Mouse (Mus musculus) macrophage (primary cell): ENCODE data around the gene Plpp7. TPM values are rescaled to one million over a fixed set of nuclear protein-coding genes. Genes with fewer than 3 reads are reported as not detected.

Experiments
- H3K27ac ChIP-seq: fragments of 350-480 bp; formaldehyde crosslinking; 2 replicates; pipeline ENCODE4 v1.9.0; 2021
- H3K36me3 ChIP-seq: fragments of 350-480 bp; formaldehyde crosslinking; 2 replicates; pipeline ENCODE4 v1.9.0; 2021; ENCODE audit errors: inconsistent target
- H3K4me3 ChIP-seq: fragments of 350-480 bp; formaldehyde crosslinking; 2 replicates; pipeline ENCODE4 v1.9.0; 2021; ENCODE audit errors: inconsistent target
- H3K79me2 ChIP-seq: fragments of 350-480 bp; formaldehyde crosslinking; 2 replicates; pipeline ENCODE4 v1.9.0; 2021; ENCODE audit errors: inconsistent target
- WGBS: methylation state at CpG from one replicate; pipeline ENCODE4 v1.1.7; 2026; ENCODE audit warnings: inconsistent platforms; ENCODE audit not compliant: missing documents; 5-methylcytosine and 5-hydroxymethylcytosine counted together
- polyA plus RNA-seq: library from polyadenylated mRNA; stranded (reverse); fragments of 250-400 nt; gene quantifications from 3 replicates; pipeline ENCODE4 v1.2.4, GENCODE M21; 2018; ENCODE audit warnings: inconsistent platforms

Gene Plpp7
- polyA plus RNA-seq, 1 experiment from 2014 or later, result 0.75 TPM

- WGBS, result 84% methylated on average over 5 of the region's 5 CpGs
Observed at GRCm38 (mm10) chr2:32102944-32103343, 7.6 kb downstream of the Plpp7 start.

GRCm38 (mm10) chr2:32103557-32103956 is 8.2 kb downstream of the Plpp7 start:
- Histone ChIP-seq H3K79me2 (no peaks in the 10 kb centered on the region), H3K36me3 (no peaks in the 10 kb centered on the region), H3K27ac (no peak overlapping the region), H3K4me3 (no peak overlapping the region)
- 94% methylated on average over 7 of the region's 7 CpGs for WGBS

More at GRCm38 (mm10) chr2:32102944-32103343, 7.6 kb downstream of the Plpp7 start:
- H3K79me2 ChIP-seq, result no peaks in the 10 kb centered on the region
- no peak overlapping the region for H3K27ac ChIP-seq
- H3K36me3 ChIP-seq, result no peaks in the 10 kb centered on the region
- no peak overlapping the region for H3K4me3 ChIP-seq

DNA sequence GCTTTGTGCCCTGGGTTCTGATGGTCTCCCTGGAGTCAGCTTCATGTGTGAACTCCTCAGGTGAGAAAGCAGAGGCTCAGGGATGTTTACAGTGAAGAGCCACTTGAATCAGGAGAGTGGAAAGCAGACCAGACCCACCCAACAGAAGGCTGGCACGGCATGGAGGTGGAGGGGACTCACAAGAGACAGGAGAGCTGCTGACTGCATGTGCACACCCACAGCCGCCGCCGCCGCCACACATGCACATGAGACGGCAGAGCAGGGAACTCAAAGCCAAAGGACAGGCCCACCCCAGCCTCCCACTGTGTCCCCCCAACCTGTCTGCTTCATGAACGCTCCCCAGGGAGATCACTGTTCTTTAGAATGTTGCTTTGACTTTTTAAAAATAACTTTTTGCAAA is 8.8 kb downstream of the Plpp7 start:
- Histone ChIP-seq H3K4me3 (no peak overlapping the region), H3K27ac (no peak overlapping the region), H3K79me2 (no peaks in the 10 kb centered on the region), H3K36me3 (no peaks in the 10 kb centered on the region)
- 90% methylated on average over 7 of the region's 7 CpGs for WGBS

- no peaks in the 10 kb centered on the region for H3K36me3 ChIP-seq
- H3K4me3 ChIP-seq, result no peak overlapping the region
- 94% methylated on average over 16 of the region's 16 CpGs for WGBS
- H3K79me2 ChIP-seq, result no peaks in the 10 kb centered on the region
- H3K27ac ChIP-seq, result no peak overlapping the region
Observed at GRCm38 (mm10) chr2:32105117-32105913, 10.0 kb downstream of the Plpp7 start.

- no peak overlapping the region for H3K27ac ChIP-seq
- no peaks in the 10 kb centered on the region for H3K79me2 ChIP-seq
- no peaks in the 10 kb centered on the region for H3K36me3 ChIP-seq
- H3K4me3 ChIP-seq, result no peak overlapping the region
- 89% methylated on average over 7 of the region's 7 CpGs for WGBS
Observed at GRCm38 (mm10) chr2:32105930-32106329, 10.6 kb downstream of the Plpp7 start.

DNA sequence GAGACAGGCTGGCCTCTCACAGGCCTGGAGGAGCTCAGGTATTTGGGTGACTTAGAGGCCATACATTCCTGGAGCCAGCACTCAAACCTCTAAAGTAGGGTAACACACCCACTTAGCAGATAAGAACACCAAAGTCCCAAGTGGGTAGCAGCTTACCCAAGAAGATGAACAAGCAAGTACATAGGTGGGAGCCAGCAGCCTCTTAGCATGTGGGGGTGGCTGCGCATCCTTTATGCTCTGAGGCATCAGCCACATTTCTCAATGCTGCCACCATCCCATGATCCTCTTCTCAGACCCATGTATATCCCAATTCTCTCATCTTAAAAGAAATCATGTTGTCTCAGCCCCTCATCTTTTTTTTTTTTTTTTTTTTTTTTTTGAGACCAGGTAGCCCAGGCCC is 15.9 kb downstream of the Plpp7 start:
- no peaks in the 10 kb centered on the region for H3K79me2 ChIP-seq
- no peak overlapping the region for H3K4me3 ChIP-seq
- 100% methylated on average over 1 of the region's 1 CpGs for WGBS
- H3K27ac ChIP-seq, result no peak overlapping the region
- H3K36me3 ChIP-seq, result no peaks in the 10 kb centered on the region

- H3K36me3 ChIP-seq, result no peaks in the 10 kb centered on the region
- 92% methylated on average over 2 of the region's 2 CpGs for WGBS
- H3K4me3 ChIP-seq, result no peak overlapping the region
- H3K79me2 ChIP-seq, result no peaks in the 10 kb centered on the region
- H3K27ac ChIP-seq, result no peak overlapping the region
Observed at GRCm38 (mm10) chr2:32112548-32112947, 17.2 kb downstream of the Plpp7 start.

GRCm38 (mm10) chr2:32115851-32116268 is 20.5 kb downstream of the Plpp7 start:
- H3K36me3 ChIP-seq, result no peaks in the 10 kb centered on the region
- H3K79me2 ChIP-seq, result no peaks in the 10 kb centered on the region
- H3K4me3 ChIP-seq, result no peak overlapping the region
- no peak overlapping the region for H3K27ac ChIP-seq
- 39% methylated on average over 4 of the region's 4 CpGs for WGBS

DNA sequence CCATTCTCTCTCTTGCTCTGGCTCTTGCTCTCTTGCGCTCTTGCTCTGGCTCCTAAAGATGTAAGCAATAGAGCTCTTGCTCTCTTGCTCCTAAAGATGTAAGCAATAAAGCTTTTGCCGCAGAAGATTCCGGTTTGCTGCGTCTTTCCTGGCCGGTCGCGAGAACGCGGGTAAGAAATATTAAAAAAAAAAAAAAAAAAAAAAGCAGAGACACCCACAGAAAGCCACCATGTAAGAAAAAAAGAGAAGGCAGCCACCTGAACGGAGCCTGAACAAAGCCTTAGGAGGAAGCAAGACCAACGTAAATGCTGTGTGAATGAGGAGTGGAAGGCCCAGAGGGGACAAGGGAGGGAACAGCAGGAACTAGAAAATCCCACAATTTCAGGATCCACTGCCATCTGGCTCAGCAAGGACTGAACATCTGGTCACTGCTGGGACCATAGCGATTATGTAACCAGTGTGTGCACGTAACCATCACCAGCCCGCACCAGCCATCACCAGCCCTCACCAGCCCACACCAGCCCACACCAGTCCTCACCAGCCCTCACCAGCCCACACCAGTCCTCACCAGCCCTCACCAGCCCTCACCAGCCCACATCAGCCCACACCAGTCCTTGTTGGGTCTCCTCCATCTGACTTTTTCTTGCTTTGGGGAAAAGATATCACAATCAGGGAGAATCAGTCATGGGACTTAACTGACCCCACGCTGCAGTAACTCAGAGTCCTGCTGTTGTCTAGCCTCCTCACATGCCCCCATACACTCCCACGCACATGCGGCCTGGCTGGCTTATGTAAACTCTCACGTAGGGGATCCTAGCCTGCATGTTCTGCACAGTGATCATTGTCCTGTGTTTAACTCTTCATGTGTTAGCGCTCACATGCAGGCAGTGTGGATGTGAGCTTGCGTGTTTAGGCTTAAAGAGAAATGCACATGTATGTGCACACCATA is 24.7 kb downstream of the Plpp7 start:
- no peaks in the 10 kb centered on the region for H3K36me3 ChIP-seq
- 82% methylated on average over 12 of the region's 20 CpGs for WGBS
- no peaks in the 10 kb centered on the region for H3K79me2 ChIP-seq
- H3K4me3 ChIP-seq, result no peak overlapping the region
- no peak overlapping the region for H3K27ac ChIP-seq

DNA sequence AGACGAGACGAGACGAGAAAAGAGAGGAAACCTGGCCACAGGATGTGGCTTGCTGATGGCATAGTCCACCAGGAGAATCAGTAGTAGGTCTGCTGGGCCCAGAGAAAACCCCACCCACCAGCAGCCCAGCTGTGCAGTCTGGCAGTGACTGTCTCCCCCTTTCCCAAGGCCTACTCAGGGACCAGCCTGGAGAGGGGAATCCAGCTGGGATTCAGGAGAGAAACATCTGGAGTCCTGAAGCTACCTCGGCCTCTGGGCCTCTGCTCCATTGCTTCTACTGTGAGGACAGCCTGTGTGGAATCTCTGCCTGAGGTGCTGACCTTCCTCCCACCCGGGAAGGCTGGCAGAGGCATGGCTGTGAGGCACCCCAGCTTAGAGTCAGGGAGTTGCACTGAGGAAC is 25.8 kb downstream of the Plpp7 start:
- Histone ChIP-seq H3K27ac (no peak overlapping the region), H3K36me3 (no peaks in the 10 kb centered on the region), H3K4me3 (no peak overlapping the region), H3K79me2 (no peaks in the 10 kb centered on the region)
- WGBS, result 54% methylated on average over 5 of the region's 5 CpGs

- Histone ChIP-seq H3K4me3 (no peak overlapping the region), H3K79me2 (no peaks in the 10 kb centered on the region), H3K36me3 (no peaks in the 10 kb centered on the region), H3K27ac (no peak overlapping the region)
- 41% methylated on average over 2 of the region's 2 CpGs for WGBS
Observed at GRCm38 (mm10) chr2:32121785-32122184, 26.5 kb downstream of the Plpp7 start.

- WGBS, result 43% methylated on average over 16 of the region's 16 CpGs
- H3K79me2 ChIP-seq, result no peaks in the 10 kb centered on the region
- H3K36me3 ChIP-seq, result no peaks in the 10 kb centered on the region
- no peak overlapping the region for H3K4me3 ChIP-seq
- H3K27ac ChIP-seq, result no peak overlapping the region
Observed at GRCm38 (mm10) chr2:32127653-32128535, 32.6 kb downstream of the Plpp7 start.

DNA sequence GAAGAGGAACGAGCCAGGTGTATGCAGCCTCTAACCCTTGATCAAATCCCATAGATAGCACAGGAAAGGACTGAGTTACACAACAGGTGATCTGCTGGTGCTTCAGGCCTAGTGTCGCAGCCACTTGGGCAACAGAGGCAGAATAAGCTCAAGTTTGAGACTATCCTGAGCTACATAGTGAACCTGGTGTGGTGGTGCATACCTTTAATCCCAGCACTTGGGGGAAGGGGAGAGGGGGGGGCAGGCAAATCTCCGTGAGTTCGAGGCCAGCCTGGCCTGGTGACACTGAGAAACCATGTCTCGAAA is 33.2 kb downstream of the Plpp7 start:
- no peak overlapping the region for H3K4me3 ChIP-seq
- WGBS, result 81% methylated on average over 4 of the region's 5 CpGs

DNA sequence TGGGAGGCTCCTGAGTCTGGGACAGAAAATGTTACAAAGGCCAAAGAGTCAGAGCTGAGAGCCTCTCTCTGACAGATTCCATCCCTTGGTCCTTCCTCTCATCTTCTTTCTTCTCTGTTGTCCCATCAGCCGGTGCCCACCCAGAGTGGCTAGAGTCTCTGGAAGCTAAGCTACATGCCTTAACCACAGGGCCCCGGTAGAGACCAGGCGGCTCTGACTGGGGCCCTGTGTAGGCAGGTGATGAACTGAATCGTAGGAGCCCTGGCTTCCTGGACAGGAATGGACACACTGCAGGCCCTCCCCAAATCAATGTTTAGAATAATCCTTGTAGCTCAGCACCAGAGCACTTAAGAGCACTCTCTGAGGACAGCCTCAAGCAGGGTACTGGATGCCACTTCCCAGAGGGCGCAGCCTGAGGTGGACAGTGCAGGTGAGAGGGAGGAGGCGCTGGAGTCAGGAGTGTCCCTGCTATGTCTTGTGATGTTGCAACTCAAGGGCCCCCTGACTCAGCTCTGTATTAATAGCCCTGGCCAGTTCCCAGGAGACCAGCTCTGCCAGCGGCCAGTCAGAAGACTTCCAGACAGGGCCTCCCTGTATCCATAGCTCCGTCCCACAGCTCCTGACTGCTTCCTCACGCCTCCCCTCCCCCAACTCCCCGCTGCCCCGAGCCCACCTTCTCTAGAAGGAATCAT is 34.2 kb downstream of the Plpp7 start:
- WGBS, result 86% methylated on average over 11 of the region's 11 CpGs
- Histone ChIP-seq H3K36me3 (no peaks in the 10 kb centered on the region), H3K27ac (no peak overlapping the region), H3K79me2 (no peaks in the 10 kb centered on the region), H3K4me3 (no peak overlapping the region)

More for the DNA sequence above, 33.2 kb downstream of the Plpp7 start:
- no peak overlapping the region for H3K27ac ChIP-seq
- H3K79me2 ChIP-seq, result no peaks in the 10 kb centered on the region
- no peaks in the 10 kb centered on the region for H3K36me3 ChIP-seq
